Mouse (Mus musculus) brain, embryonic 14.5 days (tissue): ENCODE data around the gene Mmrn2. TPM values are rescaled to one million over a fixed set of nuclear protein-coding genes. Genes with fewer than 3 reads are reported as not detected.
A peak's percentile ranks its signal among the peaks of the same experiment; 100 is the strongest.

Source experiments
- DNase-seq: peaks from one replicate; pipeline ENCODE4 v3.0.0-alpha.2; 2011; ENCODE audit warnings: low read depth
- CTCF ChIP-seq: fragments of 200-500 bp; IDR thresholded peaks from 2 replicates; pipeline ENCODE4 v1.5.1; 2012; ENCODE audit warnings: inconsistent platforms, mild to moderate bottlenecking, moderate library complexity, borderline replicate concordance; ENCODE audit not compliant: insufficient read depth, insufficient read length; ENCODE audit errors: extremely low read depth
- POLR2A ChIP-seq: fragments of 200-500 bp; IDR thresholded peaks from 2 replicates; pipeline ENCODE4 v1.6.1; 2012; ENCODE audit warnings: mild to moderate bottlenecking, inconsistent platforms, borderline replicate concordance; ENCODE audit not compliant: poor library complexity, insufficient read depth, insufficient read length, severe bottlenecking; ENCODE audit errors: extremely low read depth
- polyA plus RNA-seq: library from polyadenylated mRNA; depleted of rRNA; stranded (reverse); fragments of >200 nt; gene quantifications from 2 replicates; pipeline ENCODE4 v1.2.3, GENCODE M21; 2012

Gene Mmrn2
- polyA plus RNA-seq, 1 experiment, result 4.5 TPM

DNA sequence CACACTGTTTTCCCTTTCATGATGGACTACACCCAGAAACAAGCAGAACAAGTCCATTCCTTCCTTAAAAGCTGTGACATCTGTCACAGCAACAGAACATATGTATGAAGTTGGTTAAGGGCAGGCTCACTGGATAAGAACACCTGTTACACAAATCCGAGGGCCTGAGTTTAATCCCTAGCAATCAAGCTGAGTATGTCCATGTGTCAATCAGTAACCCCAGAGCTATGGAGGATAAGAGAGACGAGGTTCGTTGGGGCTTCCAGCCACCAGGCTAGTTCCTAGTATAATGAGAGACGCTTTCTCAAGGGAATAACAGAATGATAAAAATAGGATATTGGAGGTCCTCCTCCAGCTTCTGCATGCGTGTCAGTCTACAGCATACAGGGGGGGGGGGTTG lies 42.2 kb downstream of the Mmrn2 start:
- no peak for DNase-seq

DNA sequence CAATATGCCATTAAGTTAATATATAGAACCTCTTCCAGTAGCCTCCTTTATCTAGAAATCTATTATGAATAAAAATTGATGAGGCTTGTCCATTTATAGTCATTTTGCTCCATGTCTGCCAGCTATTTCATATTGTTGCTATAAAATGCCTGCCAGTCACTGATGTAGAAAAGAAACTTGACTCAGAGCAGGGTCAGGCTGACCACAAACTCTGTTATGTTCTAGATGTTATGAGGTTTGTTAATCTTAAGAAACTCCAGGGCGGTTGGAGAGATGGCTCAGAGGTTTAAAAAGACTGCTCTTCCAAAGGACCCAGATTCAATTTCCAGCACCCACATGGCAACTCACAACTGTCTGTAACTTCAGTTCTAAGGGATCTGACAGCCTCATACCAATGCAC lies 45.8 kb downstream of the Mmrn2 start:
- no peak for TF ChIP-seq CTCF
- no peak for TF ChIP-seq POLR2A
- no peak for DNase-seq

More for the DNA sequence above, 42.2 kb downstream of the Mmrn2 start:
- no peak for TF ChIP-seq POLR2A
- no peak for TF ChIP-seq CTCF

DNA sequence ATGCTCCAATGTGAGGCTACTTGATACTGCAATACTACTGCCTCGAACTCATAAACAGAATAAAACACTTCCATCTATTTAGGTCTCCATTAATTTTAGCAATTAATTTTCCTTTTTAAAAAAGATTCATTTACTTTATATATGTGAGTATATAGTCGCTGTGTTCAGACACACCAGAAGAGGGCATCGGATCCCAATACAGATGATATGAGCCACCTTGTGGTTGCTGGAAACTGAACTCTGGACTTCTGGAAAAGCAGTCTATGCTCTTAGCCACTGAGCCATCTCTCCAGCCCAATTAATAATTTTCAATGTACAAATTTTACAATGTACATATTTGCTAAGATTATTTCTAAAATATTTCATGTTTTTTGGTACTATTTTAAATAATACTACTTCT lies 53.0 kb downstream of the Mmrn2 start:
- TF ChIP-seq POLR2A (no peak), CTCF (peak; percentile 25; the same call in 1 of the 2 replicates)
- no peak for DNase-seq

DNA sequence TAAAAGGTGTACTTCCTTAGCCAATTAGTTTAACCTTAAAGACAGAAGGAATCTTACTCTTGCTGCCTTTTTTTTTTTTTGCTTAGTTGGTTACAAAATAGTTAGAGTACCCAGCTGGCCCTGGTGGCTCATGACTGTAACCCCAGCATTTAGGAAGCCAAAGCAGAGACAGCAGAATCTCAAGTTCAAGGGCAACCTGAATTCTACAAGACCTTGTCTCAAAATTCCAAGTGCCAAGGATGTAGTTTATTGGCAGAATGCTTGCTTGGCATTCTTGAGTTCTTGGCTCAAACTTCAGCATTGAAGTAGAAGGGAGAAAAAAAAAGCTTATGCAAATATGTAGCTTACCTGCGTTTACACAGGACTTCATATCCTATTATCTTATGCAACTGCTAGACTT lies 53.8 kb downstream of the Mmrn2 start:
- DNase-seq, result no peak
- TF ChIP-seq CTCF (no peak), POLR2A (no peak)

DNA sequence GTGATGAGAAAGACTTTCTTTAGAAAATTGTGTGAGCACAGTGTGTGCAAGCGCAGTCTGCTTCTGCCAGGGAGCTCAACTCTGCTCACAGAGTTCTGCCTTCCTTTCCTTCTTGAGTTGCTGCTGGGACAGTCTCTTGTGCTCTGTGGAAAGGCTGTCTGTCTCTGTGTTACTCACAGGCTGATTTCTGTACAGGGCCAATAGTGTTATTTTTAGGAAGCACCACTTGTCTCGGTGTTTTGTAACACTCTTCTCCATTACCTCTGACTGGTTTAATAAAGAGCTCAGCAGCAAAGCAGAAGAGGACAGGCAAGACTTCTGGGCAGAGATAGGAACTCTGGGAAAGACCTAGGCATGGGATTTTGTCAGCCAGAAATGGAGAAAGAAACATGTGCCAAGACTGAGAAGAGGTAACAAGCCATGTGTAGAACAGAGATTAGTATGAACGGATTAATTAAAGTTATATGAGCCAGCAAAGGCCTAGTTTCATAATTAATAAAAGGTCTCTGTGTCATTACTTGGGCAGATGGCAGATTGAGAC lies 65.3 kb downstream of the Mmrn2 start:
- no peak for DNase-seq
- TF ChIP-seq CTCF (no peak), POLR2A (no peak)

DNA sequence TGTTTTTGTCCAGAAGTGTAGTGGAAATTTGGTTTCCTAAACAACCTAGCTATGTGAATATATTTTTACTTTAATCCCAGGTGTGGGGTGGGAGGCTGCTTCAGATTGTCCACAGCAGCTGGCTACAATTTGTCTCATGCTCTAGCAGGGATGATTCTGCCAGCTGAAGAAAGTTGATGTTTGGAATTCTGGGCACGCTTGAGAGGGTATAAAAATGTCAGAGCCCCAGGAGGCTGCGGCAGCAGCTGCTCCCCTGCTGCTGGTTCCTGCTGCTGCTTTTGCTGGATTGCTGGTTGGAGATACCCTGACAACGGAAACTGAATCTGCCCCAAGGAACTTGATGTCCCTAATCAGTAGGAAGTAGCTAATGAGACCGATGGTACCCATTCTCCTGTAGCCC lies 67.3 kb downstream of the Mmrn2 start:
- peak; percentile 47 for DNase-seq
- TF ChIP-seq CTCF, result no peak
- no peak for TF ChIP-seq POLR2A

DNA sequence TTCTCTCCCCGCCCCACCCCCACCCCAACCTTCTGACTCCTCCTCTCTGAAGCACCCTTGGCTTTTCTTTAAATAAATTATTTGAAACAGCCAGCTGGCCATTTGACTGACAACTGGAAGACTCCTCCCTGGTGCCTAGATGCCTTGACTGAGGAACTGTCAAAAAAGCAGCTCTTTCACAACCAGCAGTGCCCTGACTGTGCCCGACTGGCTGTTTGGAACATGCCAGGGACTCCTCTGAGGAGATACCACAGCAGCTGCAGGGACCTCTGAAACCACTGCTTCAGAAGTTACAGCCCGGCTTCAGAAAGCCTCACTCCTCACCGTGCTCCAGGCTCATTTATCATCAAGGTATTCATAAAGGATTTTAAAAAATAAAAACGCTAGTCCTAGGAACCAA lies 69.1 kb downstream of the Mmrn2 start:
- no peak for TF ChIP-seq CTCF
- TF ChIP-seq POLR2A, result no peak
- DNase-seq, result no peak

DNA sequence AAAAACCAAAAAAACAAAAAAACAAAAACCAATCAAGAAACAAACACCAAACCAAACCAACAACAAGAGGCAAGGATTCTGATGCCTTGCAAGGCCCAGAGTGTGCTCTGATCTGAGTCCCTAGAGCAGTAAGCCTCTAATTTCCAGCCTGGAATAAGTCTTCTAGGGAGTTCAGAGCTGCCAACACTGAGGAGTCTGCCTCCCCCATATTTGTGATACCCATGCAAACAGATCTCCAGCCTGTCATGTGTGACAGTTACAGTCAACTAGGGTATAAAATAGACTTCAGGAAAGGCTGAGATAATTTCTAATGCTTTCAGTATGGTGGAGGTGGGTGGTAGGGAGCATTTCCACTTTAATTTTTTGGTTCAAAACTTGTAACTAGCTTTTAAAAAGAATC lies 69.7 kb downstream of the Mmrn2 start:
- no peak for DNase-seq
- TF ChIP-seq POLR2A, result no peak
- TF ChIP-seq CTCF, result no peak

DNA sequence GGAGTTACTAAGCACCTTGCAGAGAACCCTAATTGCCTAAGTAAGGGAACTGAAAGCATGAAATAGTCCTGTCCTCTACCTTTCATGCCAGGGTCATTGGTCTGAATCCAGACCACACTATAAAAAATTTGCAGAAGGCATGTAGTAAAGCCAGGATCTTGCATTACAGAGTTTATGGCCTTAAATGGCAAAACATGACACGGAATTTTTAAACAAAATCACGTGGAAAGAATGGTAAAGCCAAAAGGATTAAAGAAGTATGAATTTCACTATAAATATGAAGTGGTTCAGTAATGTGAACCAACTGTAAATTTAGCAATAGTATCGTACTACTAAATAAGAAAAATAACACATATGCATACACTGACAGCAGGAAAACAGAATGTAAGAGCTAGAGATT lies 70.1 kb downstream of the Mmrn2 start:
- TF ChIP-seq POLR2A (no peak), CTCF (no peak)
- DNase-seq, result no peak

DNA sequence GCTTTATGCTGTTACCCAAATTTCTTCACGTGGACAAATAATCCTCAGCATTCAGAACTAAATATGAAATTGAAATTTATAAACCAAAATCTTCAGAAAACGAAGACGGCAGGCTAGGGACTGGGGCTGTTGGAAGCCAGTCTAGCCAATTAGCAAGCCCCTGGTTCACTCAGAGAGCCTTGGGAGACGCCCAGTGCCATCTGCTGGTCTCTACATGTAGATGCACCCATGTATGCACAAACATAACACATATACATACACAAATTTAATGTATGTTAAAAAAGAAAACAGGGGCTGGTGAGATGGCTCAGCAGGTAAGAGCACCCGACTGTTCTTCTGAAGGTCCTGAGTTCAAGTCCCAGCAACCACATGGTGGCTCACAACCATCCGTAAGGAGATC lies 71.4 kb downstream of the Mmrn2 start:
- no peak for DNase-seq
- no peak for TF ChIP-seq POLR2A
- peak; percentile 28; the same call in 1 of the 2 replicates for TF ChIP-seq CTCF

DNA sequence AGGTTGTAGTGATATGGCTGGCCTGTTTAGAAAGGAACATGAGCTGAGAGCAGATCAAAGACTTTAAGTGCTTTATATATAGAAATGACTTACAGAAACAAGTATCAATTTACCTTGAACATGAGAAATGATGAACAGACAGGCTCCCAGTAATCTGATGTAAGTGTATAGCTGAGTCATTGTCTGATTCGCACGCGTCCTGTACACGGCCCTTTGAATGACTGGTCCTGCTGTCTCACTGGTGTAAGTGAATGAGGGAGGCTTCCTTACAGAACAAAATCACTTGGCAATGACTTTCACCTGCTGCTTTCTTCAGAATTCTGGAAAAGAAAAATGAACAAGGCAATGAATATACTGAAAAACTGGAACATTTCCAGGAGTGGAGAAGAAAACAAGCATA lies 72.4 kb downstream of the Mmrn2 start:
- no peak for TF ChIP-seq CTCF
- TF ChIP-seq POLR2A, result no peak
- no peak for DNase-seq

DNA sequence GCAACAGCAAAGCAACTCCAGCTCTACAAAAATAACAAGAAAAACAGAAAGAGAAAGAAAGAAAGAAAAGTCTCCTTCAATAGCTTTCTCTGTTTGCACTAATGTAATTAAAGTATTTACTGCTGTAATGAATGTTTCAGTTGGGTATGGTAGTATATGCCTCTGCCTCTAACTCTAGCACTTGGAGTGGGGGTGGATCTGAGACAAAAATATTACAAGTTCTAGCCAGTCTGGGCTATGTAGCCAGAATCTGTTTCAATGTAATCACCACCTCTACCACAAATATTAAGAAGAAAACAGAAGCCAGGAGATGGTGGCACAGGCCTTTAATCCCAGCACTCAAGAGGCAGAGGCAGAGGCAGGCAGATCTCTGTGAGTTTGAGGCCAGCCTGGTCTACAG lies 73.1 kb downstream of the Mmrn2 start:
- no peak for TF ChIP-seq CTCF
- no peak for TF ChIP-seq POLR2A
- DNase-seq, result no peak
